Mouse (Mus musculus) kidney, embryonic 14.5 days (tissue): Measurements from ENCODE around the gene Evi5. TPM values are rescaled to one million over a fixed set of nuclear protein-coding genes. Genes with fewer than 3 reads are reported as not detected.
"Not testable (repeated sequence)": the region's sequence is repeated elsewhere in the genome, so short reads cannot be mapped to it uniquely, and the experiment has no call there.

Source experiments
- ATAC-seq: fragments of 200-750 bp; cut with Nextera tagmentation; 2 replicates; pipeline ENCODE4 v1.8.0; 2017; ENCODE audit warnings: moderate number of reproducible peaks, mild to moderate bottlenecking, moderate TSS enrichment, moderate library complexity; ENCODE audit not compliant: low FRiP score, low TSS enrichment
- H3K27ac ChIP-seq: fragments of 300-500 bp; sonication (generic); 2 replicates; pipeline ENCODE4 v1.5.1; 2014; ENCODE audit warnings: low read depth, mild to moderate bottlenecking, low read length, moderate library complexity, mixed read lengths
- H3K27me3 ChIP-seq: fragments of 300-500 bp; sonication (generic); 2 replicates; pipeline ENCODE4 v1.6.1; 2014; ENCODE audit warnings: mild to moderate bottlenecking, low read length; ENCODE audit not compliant: control insufficient read depth, insufficient read depth
- H3K36me3 ChIP-seq: fragments of 300-500 bp; sonication (generic); 2 replicates; pipeline ENCODE4 v1.6.1; 2014; ENCODE audit warnings: low read length, mixed read lengths; ENCODE audit not compliant: control insufficient read depth, insufficient read depth
- H3K4me1 ChIP-seq: fragments of 300-500 bp; sonication (generic); 2 replicates; pipeline ENCODE4 v1.6.1; 2014; ENCODE audit warnings: low read length, mixed read lengths; ENCODE audit not compliant: control insufficient read depth, insufficient read depth
- H3K4me2 ChIP-seq: fragments of 300-500 bp; sonication (generic); replicated peaks from 2 replicates; pipeline ENCODE4 v1.6.1; 2014; ENCODE audit warnings: low read depth, mild to moderate bottlenecking, low read length
- H3K4me3 ChIP-seq: fragments of 300-500 bp; sonication (generic); 2 replicates; pipeline ENCODE4 v1.5.1; 2014; ENCODE audit warnings: mild to moderate bottlenecking, low read length
- H3K9ac ChIP-seq: fragments of 300-500 bp; sonication (generic); 2 replicates; pipeline ENCODE4 v1.6.1; 2014; ENCODE audit warnings: low read depth, mild to moderate bottlenecking, low read length, moderate library complexity
- H3K9me3 ChIP-seq: fragments of 300-500 bp; sonication (generic); 2 replicates; pipeline ENCODE4 v1.6.1; 2016; ENCODE audit warnings: low read length; ENCODE audit not compliant: control insufficient read depth
- WGBS: fragments of 180-500 bp; shearing (Covaris S2); extraction: QIAGEN DNeasy Blood & Tissue Kit; methylation state at CpG from one replicate; pipeline ENCODE4 v1.1.7; 2014; 5-methylcytosine and 5-hydroxymethylcytosine counted together
- polyA plus RNA-seq: library from polyadenylated mRNA; unstranded; fragments of >200 nt; fragmentation: Nextera tagmentation; extraction: Ambion mirVana; gene quantifications from 2 replicates; pipeline ENCODE4 v1.2.1, GENCODE M21; 2014

The Evi5 gene
- polyA plus RNA-seq, 1 experiment from 2014 or later: 74.6 TPM

GRCm38 (mm10) chr5:107908514-107909110 lies 33.7 kb upstream of the Evi5 start:
- H3K9ac ChIP-seq: no peak overlapping the region

GRCm38 (mm10) chr5:107904325-107904724 lies 29.4 kb upstream of the Evi5 start:
- ATAC-seq: no peak
- no peak overlapping the region for H3K27ac ChIP-seq
- H3K27me3 ChIP-seq: no peaks in the 10 kb centered on the region
- no peak overlapping the region for H3K9ac ChIP-seq
- H3K4me3 ChIP-seq: no peak overlapping the region
- H3K36me3 ChIP-seq: peaks cover 73% of the 10 kb centered on the region
- H3K9me3 ChIP-seq: no peaks in the 10 kb centered on the region
- WGBS: 74% methylated on average over 3 of the region's 3 CpGs
- H3K4me1 ChIP-seq: peaks cover 12% of the 10 kb centered on the region; the same call in 1 of the 2 replicates
- H3K4me2 ChIP-seq: no peak overlapping the region

More at GRCm38 (mm10) chr5:107908514-107909110, 33.7 kb upstream of the Evi5 start:
- Histone ChIP-seq H3K27ac (no peak overlapping the region), H3K9me3 (no peaks in the 10 kb centered on the region), H3K4me2 (no peak overlapping the region), H3K4me1 (no peaks in the 10 kb centered on the region), H3K36me3 (peaks cover 63% of the 10 kb centered on the region), H3K4me3 (no peak overlapping the region), H3K27me3 (no peaks in the 10 kb centered on the region)
- 97% methylated on average over 2 of the region's 2 CpGs for WGBS
- no peak for ATAC-seq

- Histone ChIP-seq H3K27ac (peak overlapping the region; percentile 90), H3K9me3 (no peaks in the 10 kb centered on the region), H3K4me2 (peak overlapping the region; percentile 77), H3K4me3 (peak overlapping the region; percentile 99), H3K36me3 (peaks cover 41% of the 10 kb centered on the region), H3K4me1 (peaks cover 12% of the 10 kb centered on the region; the same call in 1 of the 2 replicates), H3K9ac (peak overlapping the region; percentile 99), H3K27me3 (no peaks in the 10 kb centered on the region)
- no peak; the same call in 1 of the 2 replicates for ATAC-seq
- under 1% methylated on average over 23 of the region's 23 CpGs for WGBS
Observed at GRCm38 (mm10) chr5:107901014-107901615, 26.2 kb upstream of the Evi5 start.

GRCm38 (mm10) chr5:107900206-107901013 lies 25.5 kb upstream of the Evi5 start, which contains the start of gene Rpl5:
Gene Rpl5, plus strand, starts transcription at chr5:107900502.
- WGBS: 4% methylated on average over 66 of the region's 66 CpGs
- peaks cover 34% of the 10 kb centered on the region for H3K36me3 ChIP-seq
- peaks cover 12% of the 10 kb centered on the region; the same call in 1 of the 2 replicates for H3K4me1 ChIP-seq
- peak within 1 kb of the TSS; percentile 90 for H3K27ac ChIP-seq
- no peaks in the 10 kb centered on the region for H3K9me3 ChIP-seq
- H3K27me3 ChIP-seq: no peaks in the 10 kb centered on the region
- H3K9ac ChIP-seq: peak within 1 kb of the TSS; percentile 99
- ATAC-seq: peak; percentile 97
- H3K4me3 ChIP-seq: peak within 1 kb of the TSS; percentile 99
- peak within 1 kb of the TSS; percentile 77 for H3K4me2 ChIP-seq

GRCm38 (mm10) chr5:107896265-107896664 lies 21.4 kb upstream of the Evi5 start:
- WGBS: 87% methylated on average over 1 of the region's 1 CpGs
- H3K36me3 ChIP-seq: no peaks in the 10 kb centered on the region
- no peak overlapping the region for H3K4me3 ChIP-seq
- H3K27me3 ChIP-seq: no peaks in the 10 kb centered on the region
- H3K4me1 ChIP-seq: no peaks in the 10 kb centered on the region
- no peak overlapping the region for H3K4me2 ChIP-seq
- H3K27ac ChIP-seq: no peak overlapping the region
- no peak overlapping the region for H3K9ac ChIP-seq
- no peaks in the 10 kb centered on the region for H3K9me3 ChIP-seq
- ATAC-seq: no peak

GRCm38 (mm10) chr5:107894676-107895075 lies 19.8 kb upstream of the Evi5 start:
- Histone ChIP-seq H3K36me3 (no peaks in the 10 kb centered on the region), H3K9ac (no peak overlapping the region), H3K27me3 (no peaks in the 10 kb centered on the region), H3K4me1 (no peaks in the 10 kb centered on the region), H3K9me3 (no peaks in the 10 kb centered on the region), H3K4me3 (no peak overlapping the region), H3K4me2 (no peak overlapping the region), H3K27ac (no peak overlapping the region)
- no peak for ATAC-seq
- WGBS: 72% methylated on average over 7 of the region's 7 CpGs

GRCm38 (mm10) chr5:107891515-107891914 lies 16.6 kb upstream of the Evi5 start:
- not testable (repeated sequence) for H3K4me2 ChIP-seq, H3K9me3 ChIP-seq, ATAC-seq, H3K4me1 ChIP-seq, H3K4me3 ChIP-seq, H3K27ac ChIP-seq, H3K9ac ChIP-seq, H3K36me3 ChIP-seq, H3K27me3 ChIP-seq
- no CpG with 5 or more reads among the region's 1 CpGs for WGBS

GRCm38 (mm10) chr5:107889994-107890888 lies 15.3 kb upstream of the Evi5 start:
- H3K27ac ChIP-seq: 0 out of 2 replicates have a peak overlapping the region, but pooled peaks have one; percentile 43
- H3K4me2 ChIP-seq: no peak overlapping the region
- WGBS: 57% methylated on average over 9 of the region's 9 CpGs
- ATAC-seq: no peak
- H3K9me3 ChIP-seq: no peaks in the 10 kb centered on the region
- no peaks in the 10 kb centered on the region for H3K27me3 ChIP-seq
- H3K36me3 ChIP-seq: no peaks in the 10 kb centered on the region
- H3K4me1 ChIP-seq: no peaks in the 10 kb centered on the region
- H3K9ac ChIP-seq: no peak overlapping the region
- H3K4me3 ChIP-seq: no peak overlapping the region
